Mouse (Mus musculus): ENCODE measurements at regions not wholly inside any gene's neighbourhood (a gene's known extent, or its start where the extent isn't known, plus 50 kb on each side); places are given as distances from the start of the nearest gene placed in this dataset.

GRCm38 (mm10) chr17:29430401-29430800 lies 60.2 kb upstream of the Pim1 start:
- in situ Hi-C loops (cut with MboI, MseI): no loop called here

GRCm38 (mm10) chr17:29430806-29431205 lies 59.7 kb upstream of the Pim1 start:
- in situ Hi-C loops (cut with MboI, MseI): no loop called here

- in situ Hi-C loops (cut with MboI, MseI): no loop called here
Observed at GRCm38 (mm10) chr17:29431553-29432297, 58.8 kb upstream of the Pim1 start.

GRCm38 (mm10) chr17:29432666-29433065 lies 57.9 kb upstream of the Pim1 start:
- in situ Hi-C loops (cut with MboI, MseI): no loop called here

DNA sequence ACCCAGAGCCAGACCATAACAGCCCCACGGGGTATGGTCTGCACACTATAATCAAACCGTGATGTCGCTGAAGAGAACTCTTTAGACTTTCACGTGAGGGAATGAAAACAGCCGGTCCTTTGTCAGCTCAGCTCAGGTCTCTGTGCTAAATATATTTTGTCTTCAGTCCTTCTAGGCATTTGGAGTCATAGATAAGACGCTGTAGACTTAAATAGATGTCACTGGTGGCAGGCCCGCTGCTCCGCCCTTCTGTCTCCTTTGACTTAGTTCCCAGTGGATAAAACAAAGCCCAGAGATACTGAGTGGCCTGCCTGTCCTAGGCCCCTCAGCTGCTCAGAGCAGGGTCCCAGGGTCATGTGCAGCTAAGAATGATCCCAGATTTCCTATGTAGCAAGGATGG lies 57.2 kb upstream of the Pim1 start:
- in situ Hi-C loops (cut with MboI, MseI): no loop called here

DNA sequence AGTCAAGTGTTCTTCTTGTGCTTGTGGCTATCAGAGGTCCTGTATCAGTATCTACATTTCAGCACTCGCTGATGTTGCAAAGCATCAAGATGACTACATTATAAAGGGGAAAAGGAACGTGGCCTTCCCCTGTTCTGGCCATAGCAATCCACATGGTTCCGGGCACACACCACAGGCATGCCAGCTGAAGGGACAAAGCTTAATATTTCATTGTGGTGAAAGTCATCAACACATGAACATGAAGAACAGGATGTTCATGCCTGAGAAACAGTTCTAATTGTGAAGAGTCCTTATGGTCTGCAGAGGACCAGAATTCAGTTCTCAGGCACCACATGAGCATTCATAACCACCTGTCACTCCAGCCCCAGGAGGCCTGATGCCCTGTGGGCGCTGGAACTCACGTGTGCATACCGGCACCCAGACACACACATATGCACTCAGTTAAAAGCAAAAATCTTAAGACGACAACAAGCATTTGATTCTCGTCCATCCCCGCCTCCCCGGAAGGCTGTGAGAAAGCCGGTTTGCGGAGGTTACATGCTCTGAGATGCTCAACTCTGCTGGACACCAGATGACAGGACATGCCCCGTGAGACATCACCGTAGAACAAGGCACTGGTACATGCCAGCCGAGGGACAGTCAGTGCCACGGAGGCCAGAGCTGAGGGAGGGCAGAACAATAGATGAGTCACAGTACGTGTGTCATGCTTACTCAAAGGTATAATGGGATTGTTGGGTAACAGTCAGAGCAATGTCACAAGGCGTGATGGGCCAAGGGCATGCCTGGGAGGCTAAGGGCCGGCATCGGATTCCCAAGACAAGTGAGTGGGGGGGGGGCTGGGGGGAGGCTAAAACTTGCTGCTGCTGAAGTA lies 56.2 kb upstream of the Pim1 start:
- in situ Hi-C loops (cut with MboI, MseI): no loop called here

DNA sequence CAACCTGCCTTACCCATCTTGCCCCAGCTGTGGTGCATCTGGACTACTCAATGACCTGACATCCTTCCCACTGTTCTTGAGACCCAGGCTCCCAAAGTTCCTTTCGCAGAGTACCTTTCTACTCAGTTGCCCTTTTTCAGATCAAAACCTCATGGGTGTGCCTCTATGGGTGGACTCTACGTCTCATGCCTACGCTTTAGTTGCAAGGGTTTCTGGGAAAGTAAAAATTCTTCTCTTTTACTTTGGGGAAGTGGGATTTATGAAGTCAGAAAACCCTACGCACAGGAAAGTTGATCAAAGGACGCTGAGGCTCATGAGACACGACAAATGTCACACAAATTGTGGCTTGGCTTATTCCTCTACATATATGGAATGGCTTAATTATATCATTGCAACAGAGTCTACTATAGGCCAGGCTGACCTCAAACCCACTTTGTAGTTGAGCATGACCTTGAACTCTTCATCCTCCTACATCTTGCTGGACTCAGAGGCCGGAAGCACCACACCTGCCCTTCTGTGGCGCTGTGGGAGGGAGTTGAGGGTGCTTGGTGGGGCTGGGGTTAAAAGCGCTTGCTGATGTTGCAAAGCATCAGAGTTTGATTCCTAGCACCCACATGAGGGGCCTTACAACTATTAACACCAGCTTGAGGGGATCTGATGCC lies 55.1 kb upstream of the Pim1 start:
- in situ Hi-C loops (cut with MboI, MseI): loop anchor here (5.0 kb wide), 1 partner anchor 33 kb away; no protein-coding TSS in a partner anchor

GRCm38 (mm10) chr17:29436484-29436870 lies 54.1 kb upstream of the Pim1 start:
- in situ Hi-C loops (cut with MboI, MseI): loop anchor here (5.0 kb wide), 1 partner anchor 34 kb away; no protein-coding TSS in a partner anchor

DNA sequence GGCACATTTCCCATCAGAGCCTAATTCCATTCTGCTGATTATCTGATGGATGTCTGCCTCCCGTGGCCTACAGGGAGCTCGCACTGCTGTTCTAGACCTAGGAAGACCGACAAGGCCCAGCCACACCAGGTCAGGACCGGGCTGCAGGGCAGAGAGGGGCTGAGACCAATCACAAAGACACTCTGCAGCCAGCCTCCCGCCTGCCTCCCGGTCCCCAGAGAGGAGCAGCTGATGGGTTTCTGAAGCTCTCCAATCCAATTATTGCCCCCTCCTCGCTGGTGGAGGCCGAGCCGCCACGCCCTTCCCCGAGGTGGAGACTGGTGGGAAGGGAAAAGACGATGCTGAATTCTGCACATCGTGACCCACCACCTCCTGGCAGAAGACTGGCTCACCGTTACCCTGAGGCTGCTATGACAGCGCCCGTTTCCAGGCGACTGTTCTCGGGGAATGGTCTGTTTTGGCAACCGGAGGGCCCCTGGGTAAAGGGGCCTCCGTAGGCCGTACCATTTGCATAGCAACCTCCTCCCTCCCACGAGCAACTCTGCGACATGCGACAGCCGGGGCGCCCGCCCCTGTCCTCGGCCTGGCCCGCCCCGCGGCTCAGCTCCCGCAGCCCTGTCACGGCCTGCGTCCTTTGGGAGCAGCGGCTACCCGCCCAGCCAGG lies 53.5 kb upstream of the Pim1 start:
- in situ Hi-C loops (cut with MboI, MseI): loop anchor here (5.0 kb wide), 1 partner anchor 35 kb away; no protein-coding TSS in a partner anchor

DNA sequence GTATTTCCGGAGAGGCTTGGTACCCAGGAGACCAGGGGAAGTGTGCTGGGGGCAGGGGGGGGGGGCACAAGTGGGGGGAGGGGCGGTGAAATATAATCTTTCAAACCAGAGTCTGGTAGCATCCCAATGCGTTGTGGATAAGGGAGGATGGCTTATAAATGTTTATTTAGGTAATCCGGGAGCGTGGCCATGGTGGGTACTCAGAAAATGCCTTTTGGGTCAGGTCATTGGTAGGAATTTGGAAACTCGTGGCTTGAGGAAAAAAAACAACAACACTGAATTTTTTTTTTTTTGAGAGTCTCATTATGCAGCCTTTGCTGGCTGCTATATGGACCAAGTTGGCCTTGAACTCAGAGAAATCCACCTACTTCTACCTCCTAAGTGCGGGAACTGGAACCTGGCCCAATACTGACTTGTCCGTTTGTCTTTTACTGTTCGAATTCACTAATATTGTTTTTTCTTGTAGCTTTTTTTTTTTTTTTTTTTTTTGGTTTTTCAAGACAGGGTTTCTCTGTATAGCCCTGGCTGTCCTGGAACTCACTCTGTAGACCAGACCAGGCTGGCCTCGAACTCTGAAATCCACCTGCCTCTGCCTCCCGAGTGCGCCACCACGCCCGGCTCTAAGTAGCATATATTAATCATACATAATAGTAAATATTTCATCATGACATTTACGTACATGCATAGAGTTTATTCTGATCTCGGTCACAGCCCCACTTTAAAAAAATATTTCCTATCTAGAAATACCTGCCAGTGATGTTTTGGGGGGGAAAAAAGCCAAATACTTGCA lies 52.8 kb upstream of the Pim1 start:
- in situ Hi-C loops (cut with MboI, MseI): loop anchor here (5.0 kb wide), 1 partner anchor 35 kb away; no protein-coding TSS in a partner anchor

DNA sequence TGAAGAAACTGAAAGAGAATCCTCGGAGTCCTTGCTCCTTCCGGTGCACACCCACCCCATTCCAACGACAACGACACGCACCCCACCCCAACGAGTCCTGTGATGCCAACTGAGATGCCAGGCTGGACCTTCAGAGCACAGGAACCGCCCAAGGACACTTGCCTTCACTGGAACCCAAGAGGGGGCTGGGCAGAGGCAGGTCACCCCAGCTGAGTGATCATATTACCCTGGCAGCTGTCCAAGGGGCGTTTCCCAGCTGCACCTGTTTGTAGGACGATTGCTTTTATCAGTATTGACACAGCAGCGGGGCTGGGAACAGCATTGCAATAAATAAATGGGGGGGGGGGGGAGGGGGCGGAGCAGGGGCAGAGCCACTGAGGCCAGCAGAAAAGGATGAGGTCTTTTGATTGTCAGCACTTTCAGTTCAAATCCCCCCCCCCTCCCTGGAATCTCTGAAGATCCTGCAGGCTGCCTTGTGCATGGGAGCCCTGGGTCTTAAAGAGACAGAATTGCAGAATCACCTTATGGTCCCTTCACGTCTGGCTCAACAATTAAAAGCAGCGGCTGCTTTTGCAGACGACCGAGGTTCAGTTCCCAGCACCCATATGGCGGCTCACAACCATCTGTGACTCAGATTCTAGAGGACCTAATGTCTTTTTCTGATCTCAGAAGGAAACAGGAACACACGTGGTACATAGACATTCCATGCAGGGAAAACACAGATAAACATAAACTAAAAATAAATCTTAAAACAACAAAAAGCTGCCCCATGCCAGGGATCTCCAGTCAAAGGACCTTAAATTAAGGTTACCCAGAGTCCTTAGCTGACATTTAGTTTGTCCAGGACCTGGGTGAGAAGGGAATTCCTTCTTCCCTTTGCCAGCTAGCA lies 52.0 kb upstream of the Pim1 start:
- in situ Hi-C loops (cut with MboI, MseI): loop anchor here (5.0 kb wide), 1 partner anchor 36 kb away; no protein-coding TSS in a partner anchor

- in situ Hi-C loops (cut with MboI, MseI): loop anchor here (5.0 kb wide), 1 partner anchor 38 kb away; no protein-coding TSS in a partner anchor
Observed at GRCm38 (mm10) chr17:29439992-29440391, 50.6 kb upstream of the Pim1 start.

DNA sequence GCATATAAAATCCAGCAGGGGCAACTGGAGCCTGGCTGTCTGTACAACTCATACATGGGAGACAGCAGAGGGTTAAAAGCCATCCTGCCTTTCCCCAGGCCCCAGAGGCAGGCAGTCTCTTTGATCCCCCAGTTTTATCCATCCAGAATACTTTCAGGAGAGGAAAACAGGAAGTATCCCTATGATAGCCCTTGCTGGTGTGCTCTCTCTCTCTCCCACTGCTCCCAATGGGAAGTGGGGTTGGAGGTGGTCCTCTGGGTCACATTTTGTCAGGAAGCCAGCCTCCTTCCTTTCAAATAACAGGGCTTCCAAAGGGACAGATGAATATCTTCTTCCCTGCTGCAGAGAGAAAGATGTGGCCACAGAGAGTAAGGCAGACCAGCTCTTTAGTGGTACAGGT lies 50.1 kb upstream of the Pim1 start:
- in situ Hi-C loops (cut with MboI, MseI): no loop called here
